Mouse (Mus musculus) brain, adult 2 months (tissue): ENCODE data around the gene Nek8.

Source experiments
- DNase-seq: peaks from one replicate; pipeline ENCODE4 v3.0.0; 2011; ENCODE audit warnings: low read depth, low spot score

Gene Nek8

DNA sequence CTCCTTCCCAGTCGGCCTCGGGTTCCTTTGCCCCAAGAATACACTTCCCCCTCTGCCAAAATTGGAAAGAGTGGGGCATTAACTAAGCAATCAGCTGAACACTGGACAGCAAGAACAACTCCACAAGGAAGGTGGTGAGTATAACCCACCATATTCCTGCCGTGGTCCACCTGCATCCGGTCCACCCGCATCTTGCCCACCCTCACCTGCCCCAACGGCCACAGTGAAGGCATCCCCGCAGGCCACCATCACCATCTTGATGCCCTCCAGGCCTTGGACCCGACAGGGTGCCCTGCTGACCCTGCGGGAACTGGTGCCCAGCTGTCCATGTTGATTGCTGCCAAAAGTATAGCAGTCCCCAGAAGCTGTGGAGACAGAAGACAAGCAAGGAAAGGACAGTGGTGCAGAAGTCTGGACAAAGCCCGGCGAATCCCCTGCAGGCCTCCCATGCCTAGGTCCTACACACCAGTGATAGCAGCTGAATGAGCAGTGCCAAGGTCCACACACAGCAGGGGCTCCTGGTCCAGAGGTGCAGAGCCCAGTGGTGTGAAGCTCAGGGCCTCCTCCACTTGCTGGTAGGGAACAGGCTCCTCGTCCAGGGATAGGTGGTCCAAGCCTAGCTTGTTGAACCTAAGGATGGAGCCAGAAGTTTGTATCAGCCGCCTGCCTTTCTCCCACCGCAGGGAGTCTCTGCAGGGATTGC, 9.1 kb downstream of the Nek8 start:
- no peak for DNase-seq

DNA sequence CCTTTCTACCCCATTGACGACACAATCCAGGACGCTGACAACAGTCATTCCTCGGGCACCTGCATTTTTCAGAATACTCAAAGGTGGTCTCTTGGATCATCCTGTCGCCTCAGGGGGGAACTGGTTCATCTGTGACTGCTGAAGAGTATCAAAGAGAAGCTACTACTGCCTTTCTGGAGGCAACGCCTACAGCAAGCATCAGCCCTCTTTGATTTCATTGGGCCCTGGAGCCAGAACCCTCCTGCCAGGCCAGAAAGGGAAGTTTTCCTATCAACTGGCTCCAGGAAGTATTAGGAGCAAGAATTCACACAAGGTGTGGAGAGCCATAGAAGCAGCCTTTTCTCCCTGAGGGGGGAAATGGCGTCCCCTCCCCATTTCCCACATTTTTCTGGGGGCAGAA, 9.8 kb downstream of the Nek8 start:
- no peak for DNase-seq

DNA sequence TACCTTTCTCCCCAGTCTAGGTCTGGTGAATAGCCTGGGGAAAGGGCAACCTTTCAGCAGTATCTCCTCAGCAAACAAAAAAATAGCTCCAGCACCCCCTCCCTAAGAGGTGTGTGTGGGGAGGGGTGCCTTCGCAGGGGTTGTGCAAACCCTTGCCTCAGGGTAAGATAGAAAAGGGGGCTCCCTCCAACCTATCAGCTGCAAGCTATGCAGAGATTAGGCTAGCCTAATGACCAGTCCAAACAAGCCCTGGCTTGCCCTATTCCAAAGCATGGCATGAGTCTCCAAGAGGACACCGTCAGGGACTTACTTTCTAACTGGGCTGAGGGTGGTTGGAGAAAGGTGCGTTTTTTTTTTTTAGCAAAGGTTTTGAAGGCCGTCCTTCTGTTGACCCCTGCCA, 10.3 kb downstream of the Nek8 start:
- DNase-seq = no peak

DNA sequence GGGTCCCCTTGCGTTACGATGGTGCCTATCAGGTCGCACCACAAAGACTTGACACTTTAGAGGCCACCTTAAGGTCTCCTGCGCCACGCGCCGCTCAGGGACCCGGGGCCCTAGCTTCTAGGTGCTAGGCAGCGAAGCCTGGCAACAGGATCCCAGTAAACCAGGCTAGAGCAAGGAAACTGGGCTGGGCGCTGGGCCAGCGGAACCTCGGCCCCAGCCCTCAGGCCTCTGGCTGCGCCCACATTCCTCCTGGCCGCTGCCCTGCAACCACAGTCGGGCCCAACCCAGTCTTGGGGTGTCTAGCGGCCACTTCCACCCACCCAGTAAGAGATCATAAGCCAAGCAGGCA, 10.7 kb downstream of the Nek8 start:
- no peak for DNase-seq

DNA sequence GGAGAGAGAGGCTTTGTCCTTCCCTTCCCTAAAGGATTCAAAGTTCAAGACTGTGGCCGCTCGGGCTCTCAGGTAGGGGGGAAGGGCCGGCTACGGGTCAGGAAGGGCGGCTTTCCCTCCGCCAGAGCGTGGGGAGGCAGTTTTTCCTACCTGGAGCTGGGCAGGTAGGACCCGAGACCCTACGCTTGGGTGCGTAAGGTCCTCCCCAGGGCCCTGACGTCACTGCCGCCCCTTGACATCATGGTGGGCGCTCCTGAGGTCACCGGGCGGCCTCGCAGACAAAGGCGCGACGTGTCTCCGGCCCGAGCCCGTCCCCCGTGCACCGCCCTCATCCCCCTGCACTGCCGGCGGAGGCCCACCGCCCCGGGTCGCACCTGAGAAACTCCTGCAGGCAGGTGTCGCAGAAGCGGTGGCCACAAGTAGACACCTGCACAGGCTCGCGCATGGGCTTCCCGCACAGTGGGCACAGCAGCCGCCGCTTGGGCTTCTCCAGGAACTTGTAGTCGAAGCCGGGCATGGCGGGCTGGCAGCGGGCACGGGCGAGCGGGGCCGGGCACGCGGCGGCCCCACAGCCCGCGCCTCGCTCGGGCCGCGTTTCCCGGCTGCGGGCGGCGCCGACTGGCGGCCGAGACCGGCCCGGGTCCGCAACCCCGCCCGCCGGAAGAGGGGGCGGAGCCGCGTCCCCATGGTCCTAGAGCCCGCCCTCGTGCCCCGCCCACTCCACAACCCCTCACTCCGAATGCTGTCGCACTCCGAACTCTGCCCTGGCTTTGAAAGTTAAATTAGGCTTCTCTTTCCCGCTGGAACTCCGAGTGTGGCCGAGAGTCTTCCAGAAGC, 11.3 kb downstream of the Nek8 start, which contains the start of gene Traf4:
TSS of gene Traf4 (minus strand) at position 666 of the 837 bp plus-strand sequence.
- peak; percentile 82 for DNase-seq

DNA sequence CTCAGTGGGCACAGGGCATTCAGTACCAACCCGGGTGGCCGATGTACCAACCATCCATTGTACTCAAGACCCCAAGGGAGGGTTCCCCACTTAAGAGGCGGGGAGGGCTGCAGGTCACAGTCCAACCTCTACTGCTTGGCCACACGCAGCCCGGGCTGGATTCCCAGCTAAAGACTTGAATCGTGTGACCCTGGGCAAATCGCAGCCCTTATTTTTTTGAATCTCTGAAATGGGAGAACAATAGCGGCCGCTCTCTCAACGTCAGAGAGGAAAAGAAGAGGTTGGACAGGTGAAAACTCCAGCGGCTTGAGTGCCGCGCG, 11.9 kb downstream of the Nek8 start:
- DNase-seq = no peak

DNA sequence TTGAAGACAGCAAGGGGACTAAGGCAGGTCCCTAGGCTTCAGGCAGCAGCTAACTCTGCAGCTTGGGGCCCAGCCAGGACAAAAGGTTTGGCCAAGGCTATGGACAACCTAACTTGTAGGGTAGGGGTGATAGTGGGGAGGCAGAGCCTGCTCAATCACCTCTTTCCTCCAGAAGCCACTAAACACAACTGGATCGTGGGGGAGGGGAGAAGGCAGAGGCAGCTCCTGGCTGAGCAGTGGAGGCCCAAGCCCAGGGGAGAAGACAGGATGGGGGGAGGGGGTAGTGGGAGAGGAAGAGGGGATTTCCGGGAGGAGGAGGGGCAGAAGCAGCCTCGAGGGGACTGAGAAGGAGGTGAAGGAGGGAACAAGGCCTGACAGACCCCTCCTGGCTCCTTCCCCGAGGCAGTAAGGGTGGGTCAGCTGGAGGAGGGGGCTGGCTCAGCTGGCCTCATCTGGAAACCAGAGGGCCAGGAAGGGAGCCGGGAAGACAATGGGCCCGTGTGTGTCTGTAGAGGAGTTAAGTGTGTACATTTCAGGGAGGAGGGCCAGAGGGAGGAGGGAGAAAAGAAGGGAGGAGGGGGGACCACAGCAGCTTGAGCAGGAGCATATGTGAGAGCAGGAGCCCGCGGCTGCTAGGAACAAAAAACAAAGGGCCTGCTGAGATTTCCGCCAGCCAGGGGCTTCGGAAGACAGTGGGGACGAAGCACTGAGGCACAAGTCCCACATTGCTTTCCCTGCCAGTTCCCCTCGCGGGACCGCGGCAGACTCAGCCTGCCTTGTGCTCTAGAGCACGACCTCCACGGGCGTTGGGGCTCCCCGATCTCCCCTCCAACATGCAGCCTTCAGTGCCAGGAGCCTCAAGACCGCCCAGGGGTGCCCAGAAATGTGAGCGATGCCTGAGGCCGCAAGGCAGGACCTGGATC, 12.5 kb downstream of the Nek8 start:
- peak; percentile 58 for DNase-seq

DNA sequence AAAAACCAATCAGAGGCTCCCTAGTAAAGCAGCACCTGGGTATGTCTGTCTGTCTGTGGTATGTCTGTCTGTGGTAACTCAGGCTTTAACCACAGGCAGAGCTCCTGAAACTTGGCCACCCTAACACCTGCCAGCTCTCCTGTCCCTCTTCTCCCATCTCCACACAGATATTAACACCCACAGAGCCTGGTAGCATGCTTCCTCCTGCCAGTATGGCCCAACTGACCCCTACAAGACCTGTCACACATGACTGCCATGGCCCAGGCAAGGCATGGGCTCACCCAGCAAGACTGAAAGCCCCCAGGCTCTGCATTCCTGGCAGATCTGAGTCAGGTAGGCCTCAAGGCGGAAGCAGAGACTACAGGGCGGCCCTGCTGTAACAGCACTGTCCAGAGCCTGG, 13.4 kb downstream of the Nek8 start:
- DNase-seq = no peak

DNA sequence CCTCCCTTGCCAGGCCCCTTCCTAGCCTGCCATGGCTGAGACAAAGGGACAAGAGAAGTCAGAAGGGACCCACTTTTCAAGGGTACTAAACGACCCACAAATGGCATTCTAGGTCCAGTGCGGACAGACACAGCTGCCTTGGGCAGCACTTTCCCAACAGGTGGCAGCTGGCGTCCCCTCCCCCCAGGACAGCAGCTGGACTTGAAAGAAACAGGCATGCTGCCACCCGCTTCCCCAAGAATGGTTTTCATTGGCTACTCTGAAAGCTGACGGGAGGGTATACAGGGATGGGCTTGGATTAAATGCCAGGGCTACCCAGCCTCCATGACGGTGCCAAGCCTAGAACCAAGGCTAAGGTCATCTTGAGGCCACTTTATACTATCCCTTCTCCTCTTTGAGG, 14.0 kb downstream of the Nek8 start:
- peak; percentile 65 for DNase-seq

DNA sequence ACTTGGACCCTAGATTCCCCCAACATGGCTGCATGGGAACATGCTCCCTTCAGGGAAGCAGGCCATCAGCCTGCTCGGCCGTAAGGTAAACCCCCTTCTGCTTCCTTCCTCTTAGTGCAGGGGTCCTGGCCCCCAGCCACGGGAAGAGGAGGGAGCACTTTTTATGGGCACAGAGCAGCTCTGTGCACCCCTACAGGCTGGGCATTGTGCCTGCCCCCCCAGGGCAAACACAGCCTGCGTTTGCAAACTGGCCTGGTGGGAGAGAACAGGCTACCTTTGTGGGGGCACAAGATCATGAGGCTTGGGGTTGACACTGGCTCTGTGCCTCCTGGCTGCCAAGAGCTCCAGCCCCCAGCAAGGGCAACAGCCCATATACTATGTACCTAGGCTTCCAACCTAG, 14.5 kb downstream of the Nek8 start:
- peak; percentile 43 for DNase-seq

DNA sequence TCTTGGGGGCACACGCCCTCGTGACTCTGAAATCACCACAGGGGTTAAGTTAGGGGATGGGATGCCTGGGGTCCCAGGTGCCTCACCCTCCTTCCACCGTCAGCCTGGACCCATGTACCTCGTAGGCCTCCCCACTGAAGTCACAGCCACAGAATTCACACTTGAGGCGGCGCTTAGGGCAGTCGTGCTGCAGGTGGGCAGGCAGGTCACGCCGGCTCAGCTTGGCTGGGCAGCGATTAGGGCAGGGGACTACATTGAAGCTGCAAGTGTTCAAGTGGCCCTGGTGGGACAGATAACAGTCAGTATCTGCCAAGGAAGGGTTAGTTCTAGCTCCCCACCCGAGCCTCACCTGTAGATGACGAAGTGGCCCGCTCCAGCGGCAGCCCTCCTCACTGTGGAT, 15.3 kb downstream of the Nek8 start:
- DNase-seq = no peak

DNA sequence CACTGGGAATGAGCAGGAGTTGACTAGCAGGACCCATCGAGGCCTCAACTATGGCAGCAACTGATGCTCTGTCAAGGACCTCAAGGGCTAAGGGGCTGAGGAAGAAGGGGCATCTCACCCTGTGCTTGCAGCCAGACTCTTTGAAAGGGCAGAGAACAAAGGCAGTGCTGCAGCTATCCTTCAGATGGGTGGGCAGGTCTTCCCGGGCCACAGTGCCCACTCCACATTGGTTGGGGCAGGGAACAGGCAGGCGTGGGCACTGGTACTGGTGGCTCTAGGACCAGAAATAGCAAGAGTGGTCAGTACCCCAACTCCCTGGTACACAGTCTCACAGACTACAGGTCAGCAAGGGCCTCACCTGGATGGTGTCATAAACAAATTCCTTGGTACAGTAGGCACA, 15.8 kb downstream of the Nek8 start:
- no peak for DNase-seq

DNA sequence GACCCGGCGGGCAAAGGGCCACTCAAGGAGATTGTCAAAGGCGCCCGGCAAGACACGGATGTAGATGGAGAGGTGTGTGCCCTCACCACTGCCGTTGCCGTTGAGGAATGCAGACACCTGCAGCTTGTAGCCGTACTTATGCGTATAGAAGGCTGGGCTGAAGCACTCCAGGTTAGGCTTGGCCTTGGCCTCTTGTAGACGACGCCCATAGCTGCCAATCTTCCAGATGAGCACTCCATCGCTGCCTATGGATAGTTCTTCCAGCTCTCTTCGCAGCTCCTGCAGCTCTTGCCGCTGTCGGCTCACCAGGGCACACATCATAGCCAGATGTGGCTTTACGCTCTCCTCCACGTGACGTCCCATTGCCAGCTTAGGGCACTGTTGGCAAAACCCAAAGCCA, 16.3 kb downstream of the Nek8 start:
- DNase-seq = no peak

DNA sequence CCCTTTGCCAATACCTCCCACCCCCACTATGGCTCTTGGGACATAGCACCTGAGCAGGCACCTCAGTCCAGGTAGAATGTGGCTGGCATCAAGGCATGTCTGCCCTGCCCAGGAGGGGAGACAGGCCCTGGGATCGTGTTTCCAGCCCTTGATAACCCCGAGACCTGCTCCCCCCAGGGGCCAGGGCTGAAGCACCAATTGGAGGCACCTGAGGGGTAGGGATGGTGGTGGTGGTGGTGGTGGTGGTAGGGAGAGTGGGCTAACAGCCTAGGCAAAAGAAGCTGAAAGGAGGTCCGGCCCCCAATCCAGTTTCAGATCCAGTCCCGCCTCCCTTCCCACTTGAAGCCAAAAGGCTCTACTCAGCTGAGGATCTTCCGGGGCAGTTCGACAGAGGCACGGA, 16.9 kb downstream of the Nek8 start:
- no peak for DNase-seq

DNA sequence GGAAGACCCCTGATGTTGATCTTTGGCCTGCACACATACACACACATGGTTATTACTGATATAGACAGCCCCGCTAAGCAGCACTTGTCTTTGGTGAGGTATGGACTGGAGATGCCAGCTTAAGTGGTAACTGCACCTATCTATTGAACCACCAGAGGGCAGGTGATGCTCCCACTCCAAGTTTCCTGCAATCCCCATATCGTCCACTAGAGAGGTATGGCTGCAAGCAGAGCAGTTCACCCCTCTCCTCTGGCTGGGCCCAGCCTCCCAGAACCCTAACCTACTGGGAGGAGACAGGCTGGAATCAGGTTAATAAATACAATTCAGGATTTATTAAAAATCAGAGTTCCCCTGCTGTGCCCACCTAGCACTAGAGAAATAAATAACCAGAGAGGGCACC, 17.4 kb downstream of the Nek8 start:
- DNase-seq = peak; percentile 96

DNA sequence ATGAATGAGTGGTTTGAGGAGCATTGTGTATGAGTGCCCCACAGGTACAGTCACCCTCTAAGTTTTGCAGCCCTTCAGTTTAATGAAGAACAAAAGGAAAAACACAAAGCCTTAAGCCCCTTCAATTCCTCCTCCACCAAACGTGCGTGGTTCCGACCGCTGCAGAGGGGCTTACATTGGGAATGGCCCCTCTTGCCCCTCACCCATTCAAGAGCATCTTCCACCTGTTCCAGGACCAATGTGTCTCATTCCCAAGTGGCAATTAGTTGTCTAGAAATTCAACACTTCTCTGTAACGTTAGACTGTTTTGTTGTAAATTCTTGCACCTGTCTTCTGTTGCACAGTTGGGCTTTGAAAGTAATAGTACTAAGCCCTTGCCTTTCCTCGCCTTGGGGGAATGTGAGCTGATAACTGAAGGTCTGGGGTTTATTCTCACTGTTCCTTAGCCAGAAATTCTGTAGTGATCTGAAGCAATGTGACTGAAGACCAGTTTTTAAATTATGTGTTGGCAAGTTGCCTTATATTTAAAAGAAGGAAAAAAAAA, 20.2 kb downstream of the Nek8 start:
- no peak for DNase-seq

DNA sequence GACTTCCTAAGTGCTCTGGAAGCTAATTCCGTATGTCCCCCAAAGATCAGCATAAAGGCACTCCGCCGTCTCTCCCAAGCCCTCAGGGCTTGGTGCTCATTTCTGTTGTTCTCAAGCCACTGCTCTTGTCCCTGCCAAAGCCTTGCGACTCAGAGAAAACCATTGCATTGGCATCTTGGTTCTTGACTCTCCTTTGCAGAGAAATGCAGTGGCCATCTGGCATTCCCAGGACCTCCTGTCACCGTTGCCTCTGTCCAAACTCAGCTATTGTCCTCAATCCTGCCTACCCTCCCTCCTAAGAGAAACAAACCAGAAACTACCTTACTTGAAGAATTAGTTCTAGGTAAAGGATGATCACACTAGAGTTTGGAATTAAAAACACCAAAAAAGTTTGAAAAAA, 20.8 kb downstream of the Nek8 start:
- no peak for DNase-seq

DNA sequence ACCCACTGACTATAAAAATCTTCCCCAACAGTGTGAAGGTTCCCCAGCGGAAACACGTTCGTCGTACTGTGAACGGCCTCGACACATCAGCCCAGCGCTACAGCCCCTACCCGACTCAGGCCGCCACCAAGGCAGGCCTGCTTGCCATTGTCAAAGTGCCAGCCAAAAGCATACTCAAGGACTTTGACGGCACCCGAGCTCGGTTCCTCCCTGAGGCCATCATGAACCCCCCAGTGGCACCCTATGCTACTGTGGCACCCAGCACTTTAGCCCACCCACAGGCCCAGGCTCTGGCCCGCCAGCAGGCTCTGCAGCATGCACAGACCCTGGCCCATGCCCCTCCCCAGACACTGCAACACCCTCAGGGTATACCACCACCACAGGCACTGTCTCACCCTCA, 22.7 kb downstream of the Nek8 start:
- DNase-seq = no peak

DNA sequence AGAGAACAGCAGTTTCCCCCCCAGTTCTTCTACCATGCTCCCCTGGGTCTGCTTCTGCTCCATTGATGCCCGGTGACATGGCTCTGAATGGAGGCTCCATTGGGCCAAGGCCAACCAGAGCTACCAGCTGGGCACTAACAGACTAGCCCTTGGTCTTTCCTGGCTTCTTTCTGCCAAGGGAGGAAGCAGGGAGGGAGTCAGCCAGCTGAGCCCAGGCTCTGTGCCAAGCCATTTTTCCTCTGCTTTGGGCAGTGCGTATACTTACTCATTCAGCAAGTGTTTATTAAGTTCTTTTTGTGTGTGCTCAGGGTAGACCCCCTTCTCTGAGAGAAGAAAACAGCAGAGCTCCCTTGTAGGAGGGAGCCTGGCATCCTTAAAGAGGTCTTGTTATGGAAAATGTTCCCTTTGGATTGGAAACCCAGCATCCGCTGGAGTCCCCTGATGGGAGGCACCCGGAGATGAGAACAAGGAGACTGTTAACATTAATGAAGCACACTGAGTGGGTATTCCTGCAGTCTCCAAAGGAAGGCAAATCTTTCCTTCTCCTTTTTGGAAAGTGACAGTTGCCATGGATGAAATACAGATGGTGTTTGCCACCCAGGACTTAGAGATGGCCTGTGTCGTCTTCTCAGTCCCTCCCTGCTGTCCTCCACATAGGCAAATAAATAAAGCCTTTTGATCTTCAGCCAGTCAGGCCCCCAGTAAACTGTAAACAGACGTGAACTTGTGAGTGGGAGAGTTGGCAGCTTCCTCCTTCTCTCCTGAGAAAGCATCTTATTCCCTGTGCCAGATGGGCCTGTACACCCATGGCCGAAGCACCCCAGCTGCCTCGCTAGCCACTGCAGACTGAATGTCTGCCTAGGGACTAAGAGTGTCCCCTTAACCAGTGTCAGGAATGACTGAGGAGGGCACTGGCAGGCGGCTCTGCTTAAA, 23.9 kb downstream of the Nek8 start:
- DNase-seq = peak; percentile 96

DNA sequence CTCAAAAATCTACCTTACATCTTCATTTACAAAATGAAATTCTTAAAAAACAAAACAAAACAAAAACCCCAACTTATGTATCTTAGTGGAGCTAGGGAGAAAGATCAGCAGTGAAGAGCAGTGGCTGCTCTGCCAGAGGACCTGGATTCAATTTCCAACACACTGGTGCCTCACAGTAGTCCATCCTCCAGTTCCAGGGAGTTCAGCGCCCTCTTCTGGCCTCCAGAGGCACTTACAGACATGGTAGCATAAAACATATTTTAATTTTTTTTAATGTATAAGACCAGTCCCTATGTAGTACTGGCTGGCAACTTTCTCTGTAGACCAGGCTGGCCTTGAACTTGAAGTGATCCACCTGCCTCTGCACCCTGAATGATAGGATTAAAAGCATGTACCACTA, 25.3 kb downstream of the Nek8 start:
- no peak for DNase-seq
